Mouse (Mus musculus): ENCODE results near the gene Irx3. TPM values are rescaled to one million over a fixed set of nuclear protein-coding genes. Genes with fewer than 3 reads are reported as not detected.
A peak's percentile ranks its signal among the peaks of the same experiment; 100 is the strongest.

Gene Irx3
- not detected in 2 replicates for polyA plus RNA-seq (2012; ENCODE audit: insufficient read depth, insufficient read length, low replicate concordance, missing spikeins)

DNA sequence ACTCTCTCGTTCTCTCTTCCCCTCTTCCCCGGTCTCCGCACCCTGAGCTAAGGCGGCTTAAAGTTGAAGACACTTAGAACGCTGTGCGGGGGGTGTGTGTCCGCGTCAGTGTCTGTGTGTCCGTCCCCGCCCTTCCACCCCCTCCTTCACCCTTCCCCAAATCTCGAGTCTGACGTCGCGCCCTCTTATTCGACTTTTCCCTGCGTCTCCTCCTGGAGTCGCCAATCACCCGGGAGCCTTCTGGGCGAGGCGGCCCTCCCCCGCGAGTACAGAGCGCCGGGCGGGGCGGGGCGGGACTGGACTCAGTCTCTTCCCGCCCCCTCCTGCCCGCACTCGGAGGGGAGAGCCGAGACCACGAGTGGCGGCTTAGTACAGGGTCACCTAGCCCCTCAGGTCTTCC is at the start of gene Irx3:
Gene Irx3, minus strand, starts transcription at position 229 of the 400 bp plus-strand sequence.
- Histone ChIP-seq H3K27ac (ENCODE audit: insufficient read depth, low read depth, low read length) (no peak within 1 kb of the TSS), H3K4me3 (ENCODE audit: insufficient read depth, low read depth, low read length) (peak within 1 kb of the TSS; percentile 29), H3K4me1 (ENCODE audit: control insufficient read depth, insufficient read depth, low read length) (peaks cover 35% of the 10 kb centered on the region)
- WGBS = 1% methylated on average over 33 of the region's 33 CpGs
- TF ChIP-seq POLR2A (IDR thresholded peaks at IDR 0.05; ENCODE audit: insufficient read depth, low read depth, low read length) = no peak
- no peak for TF ChIP-seq CTCF (IDR thresholded peaks at IDR 0.05; ENCODE audit: insufficient read depth, low read depth, low read length)

DNA sequence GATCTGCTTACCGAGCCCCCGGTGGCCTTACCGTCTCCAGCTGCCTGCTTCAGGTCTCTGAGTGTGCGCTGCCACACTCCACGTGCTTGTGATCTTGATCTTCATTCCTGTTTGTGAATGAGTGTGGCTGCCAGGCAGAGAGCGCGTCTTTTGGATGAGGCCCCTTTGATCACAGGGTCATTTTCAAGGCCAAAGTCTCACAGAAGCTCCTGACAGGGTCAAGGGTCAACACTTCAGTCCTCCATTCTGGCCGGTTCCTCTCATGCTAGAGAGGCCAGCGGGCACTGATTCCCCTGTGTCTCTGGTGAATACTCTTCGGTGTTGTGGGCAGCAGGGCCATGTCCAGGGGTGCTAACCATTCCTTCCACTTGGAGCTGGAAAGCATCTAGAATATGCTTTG is 49.5 kb upstream of the Irx3 start:
- WGBS = 91% methylated on average over 10 of the region's 10 CpGs
- Histone ChIP-seq H3K27ac (ENCODE audit: insufficient read depth, low read depth, low read length) (no peak overlapping the region), H3K4me3 (ENCODE audit: insufficient read depth, low read depth, low read length) (no peak overlapping the region), H3K4me1 (ENCODE audit: control insufficient read depth, insufficient read depth, low read length) (no peaks in the 10 kb centered on the region)
- no peak for TF ChIP-seq POLR2A (IDR thresholded peaks at IDR 0.05; ENCODE audit: insufficient read depth, low read depth, low read length)
- TF ChIP-seq CTCF (IDR thresholded peaks at IDR 0.05; ENCODE audit: insufficient read depth, low read depth, low read length) = no peak

DNA sequence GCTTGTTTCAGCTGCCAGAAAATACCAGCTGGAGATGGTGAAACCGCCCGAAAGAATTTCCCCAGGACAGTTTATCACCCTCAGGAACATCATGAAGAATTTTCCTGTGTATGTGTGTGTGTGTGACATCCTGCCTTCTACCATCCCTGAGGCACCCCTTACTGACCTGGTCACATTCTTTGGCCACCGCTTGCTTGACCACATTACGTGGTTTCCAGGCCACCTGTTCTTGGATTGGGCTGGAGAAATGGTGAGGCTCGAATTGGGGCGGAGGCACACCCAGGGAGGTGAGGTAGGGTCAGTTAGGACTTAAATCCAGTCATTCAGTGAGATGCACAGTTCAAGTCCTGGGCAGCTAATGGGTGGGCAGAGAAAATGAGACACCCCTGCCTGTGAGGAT is 48.1 kb upstream of the Irx3 start:
- TF ChIP-seq CTCF (IDR thresholded peaks at IDR 0.05; ENCODE audit: insufficient read depth, low read depth, low read length) (no peak), POLR2A (IDR thresholded peaks at IDR 0.05; ENCODE audit: insufficient read depth, low read depth, low read length) (no peak)
- H3K27ac ChIP-seq (ENCODE audit: insufficient read depth, low read depth, low read length) = no peak overlapping the region
- WGBS = 84% methylated on average over 6 of the region's 6 CpGs
- H3K4me3 ChIP-seq (ENCODE audit: insufficient read depth, low read depth, low read length) = no peak overlapping the region
- H3K4me1 ChIP-seq (ENCODE audit: control insufficient read depth, insufficient read depth, low read length) = no peaks in the 10 kb centered on the region

DNA sequence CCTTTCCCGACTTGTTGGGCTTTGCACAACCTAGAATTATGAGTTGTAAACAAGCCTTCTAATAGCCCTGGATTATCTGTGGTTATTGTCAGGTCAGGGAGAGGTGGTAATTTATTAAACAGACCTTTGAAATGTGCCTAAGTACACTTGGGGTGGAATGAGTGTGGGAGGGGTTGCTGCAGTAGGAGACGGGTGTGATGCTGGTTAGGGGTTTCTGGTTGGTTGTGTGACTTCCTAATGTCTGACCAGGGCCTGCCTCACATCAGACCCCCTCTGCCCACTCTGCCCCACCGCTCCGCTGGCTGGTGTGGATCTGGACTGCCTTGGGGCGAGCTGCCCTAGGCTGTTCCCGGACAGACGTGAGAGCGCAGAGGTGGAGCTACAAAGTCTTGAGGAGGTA is 47.7 kb upstream of the Irx3 start:
- WGBS = 82% methylated on average over 8 of the region's 8 CpGs
- Histone ChIP-seq H3K4me3 (ENCODE audit: insufficient read depth, low read depth, low read length) (no peak overlapping the region), H3K4me1 (ENCODE audit: control insufficient read depth, insufficient read depth, low read length) (no peaks in the 10 kb centered on the region), H3K27ac (ENCODE audit: insufficient read depth, low read depth, low read length) (no peak overlapping the region)
- no peak for TF ChIP-seq CTCF (IDR thresholded peaks at IDR 0.05; ENCODE audit: insufficient read depth, low read depth, low read length)
- TF ChIP-seq POLR2A (IDR thresholded peaks at IDR 0.05; ENCODE audit: insufficient read depth, low read depth, low read length) = no peak

DNA sequence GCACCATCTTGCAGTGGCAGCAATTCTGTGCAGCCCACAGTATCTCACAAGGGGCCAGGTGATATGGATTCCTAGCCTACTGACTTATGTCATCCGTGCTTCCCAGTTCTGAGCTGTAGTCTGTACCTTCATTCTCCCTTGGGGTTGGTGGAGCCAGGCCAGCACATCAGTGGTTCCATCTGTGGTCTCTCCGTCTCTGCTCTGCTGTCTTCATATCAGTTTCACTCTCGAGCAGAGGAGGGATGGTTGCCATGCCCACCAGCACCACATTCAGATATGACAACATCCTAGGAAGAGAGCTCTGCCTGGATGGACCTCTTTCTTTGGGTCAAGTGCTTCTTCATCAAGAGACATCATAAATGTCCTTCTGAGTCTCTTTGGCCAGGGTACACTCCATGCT is 43.8 kb upstream of the Irx3 start:
- WGBS = 91% methylated on average over 3 of the region's 3 CpGs
- no peak overlapping the region for H3K4me3 ChIP-seq (ENCODE audit: insufficient read depth, low read depth, low read length)
- no peak overlapping the region for H3K27ac ChIP-seq (ENCODE audit: insufficient read depth, low read depth, low read length)
- no peak for TF ChIP-seq POLR2A (IDR thresholded peaks at IDR 0.05; ENCODE audit: insufficient read depth, low read depth, low read length)
- TF ChIP-seq CTCF (IDR thresholded peaks at IDR 0.05; ENCODE audit: insufficient read depth, low read depth, low read length) = no peak
- H3K4me1 ChIP-seq (ENCODE audit: control insufficient read depth, insufficient read depth, low read length) = no peaks in the 10 kb centered on the region

DNA sequence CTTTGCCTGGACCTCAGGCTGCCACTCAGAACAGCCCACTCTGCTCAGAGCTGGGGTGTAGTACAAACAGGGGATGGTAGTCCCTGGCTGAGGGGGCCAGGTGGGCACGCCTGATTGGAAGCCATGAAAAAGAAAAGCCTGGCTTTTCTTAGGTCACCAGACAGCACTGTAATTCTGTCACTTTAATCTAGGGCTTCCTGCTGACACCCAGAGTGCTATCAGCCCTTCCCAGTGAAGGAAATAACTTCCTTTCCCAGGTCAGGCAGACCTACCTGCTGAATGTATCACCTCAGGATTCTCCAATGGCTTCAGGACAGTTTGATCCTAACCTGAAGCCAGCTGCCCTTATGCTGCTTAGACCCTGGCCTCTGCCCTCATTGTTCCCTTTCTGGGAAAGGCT is 35.3 kb upstream of the Irx3 start:
- no peak overlapping the region for H3K4me3 ChIP-seq (ENCODE audit: insufficient read depth, low read depth, low read length)
- no peaks in the 10 kb centered on the region for H3K4me1 ChIP-seq (ENCODE audit: control insufficient read depth, insufficient read depth, low read length)
- TF ChIP-seq POLR2A (IDR thresholded peaks at IDR 0.05; ENCODE audit: insufficient read depth, low read depth, low read length) = no peak
- WGBS = 67% methylated on average over 1 of the region's 1 CpGs
- no peak overlapping the region for H3K27ac ChIP-seq (ENCODE audit: insufficient read depth, low read depth, low read length)

DNA sequence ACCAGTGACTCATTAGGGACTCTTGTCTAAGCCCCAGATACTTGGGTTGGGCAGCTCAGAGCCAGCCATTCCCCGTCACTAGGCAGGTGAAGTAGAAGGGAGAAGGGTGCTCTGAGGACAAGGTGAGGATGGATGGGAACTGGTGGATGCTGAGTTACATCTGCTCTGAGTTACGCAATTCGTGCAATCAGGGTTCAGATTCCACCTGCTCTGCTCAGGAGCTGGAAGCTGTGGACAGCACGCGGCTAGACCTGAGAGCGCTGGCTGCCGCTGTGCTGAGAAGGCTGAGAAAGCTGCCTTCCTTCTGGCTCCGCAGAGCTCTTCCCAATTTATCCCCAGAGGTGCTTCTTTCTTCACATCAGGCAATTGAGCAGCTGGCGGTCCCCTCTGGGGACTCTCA is 34.8 kb upstream of the Irx3 start:
- TF ChIP-seq POLR2A (IDR thresholded peaks at IDR 0.05; ENCODE audit: insufficient read depth, low read depth, low read length) (no peak), CTCF (IDR thresholded peaks at IDR 0.05; ENCODE audit: insufficient read depth, low read depth, low read length) (no peak)

DNA sequence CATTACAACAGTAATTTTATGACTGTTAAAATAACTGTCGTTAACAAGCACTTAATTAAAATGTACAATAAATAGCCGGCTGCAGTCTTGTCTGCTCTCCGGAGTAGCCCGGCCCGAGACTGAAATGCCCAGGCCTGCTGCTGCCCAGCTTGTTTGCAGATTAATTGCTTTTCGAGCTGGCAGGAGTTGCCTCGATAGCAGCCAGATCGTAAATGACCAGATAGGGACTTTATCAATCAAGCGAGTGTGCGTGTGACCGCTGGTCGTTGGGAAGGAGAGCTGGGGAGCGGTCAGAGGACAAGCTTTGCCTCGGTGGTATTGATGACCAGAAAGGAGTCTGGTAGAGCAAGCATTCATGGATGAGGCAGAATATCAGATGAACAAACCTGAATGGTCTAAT is 25.8 kb upstream of the Irx3 start:
- 79% methylated on average over 14 of the region's 14 CpGs for whole genome bisulfite sequencing

More for the DNA sequence above, 34.8 kb upstream of the Irx3 start:
- H3K4me3 ChIP-seq (ENCODE audit: insufficient read depth, low read depth, low read length) = no peak overlapping the region
- no peak overlapping the region for H3K27ac ChIP-seq (ENCODE audit: insufficient read depth, low read depth, low read length)
- no peaks in the 10 kb centered on the region for H3K4me1 ChIP-seq (ENCODE audit: control insufficient read depth, insufficient read depth, low read length)
- WGBS = 77% methylated on average over 9 of the region's 9 CpGs

DNA sequence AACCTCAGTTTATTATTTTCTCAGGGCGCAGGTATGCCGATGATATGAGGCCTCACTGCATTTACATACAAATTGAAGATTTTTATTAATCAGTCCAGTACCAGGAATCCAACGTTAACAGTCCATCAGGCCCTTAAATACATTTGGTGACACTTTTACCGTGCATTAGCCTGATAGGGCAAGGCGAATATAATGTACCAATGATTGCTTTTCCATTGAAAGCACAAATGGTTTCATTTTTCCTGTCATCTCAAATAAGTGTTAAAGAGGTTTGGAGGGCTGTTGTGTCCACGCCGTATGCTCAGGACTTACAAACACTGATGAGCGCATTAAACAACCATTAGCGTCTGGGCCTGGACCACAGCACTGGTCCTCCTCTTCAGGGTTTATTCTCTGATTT is 25.3 kb upstream of the Irx3 start:
- WGBS = 95% methylated on average over 9 of the region's 9 CpGs
- H3K4me1 ChIP-seq (ENCODE audit: control insufficient read depth, insufficient read depth, low read length) = no peaks in the 10 kb centered on the region
- H3K27ac ChIP-seq (ENCODE audit: insufficient read depth, low read depth, low read length) = no peak overlapping the region
- TF ChIP-seq CTCF (IDR thresholded peaks at IDR 0.05; ENCODE audit: insufficient read depth, low read depth, low read length) (no peak), POLR2A (IDR thresholded peaks at IDR 0.05; ENCODE audit: insufficient read depth, low read depth, low read length) (no peak)
- no peak overlapping the region for H3K4me3 ChIP-seq (ENCODE audit: insufficient read depth, low read depth, low read length)

More for the DNA sequence above, 25.8 kb upstream of the Irx3 start:
- H3K4me3 ChIP-seq (ENCODE audit: insufficient read depth, low read depth, low read length) = no peak overlapping the region
- no peak overlapping the region for H3K27ac ChIP-seq (ENCODE audit: insufficient read depth, low read depth, low read length)
- no peaks in the 10 kb centered on the region for H3K4me1 ChIP-seq (ENCODE audit: control insufficient read depth, insufficient read depth, low read length)
- TF ChIP-seq CTCF (IDR thresholded peaks at IDR 0.05; ENCODE audit: insufficient read depth, low read depth, low read length) (no peak), POLR2A (IDR thresholded peaks at IDR 0.05; ENCODE audit: insufficient read depth, low read depth, low read length) (no peak)

DNA sequence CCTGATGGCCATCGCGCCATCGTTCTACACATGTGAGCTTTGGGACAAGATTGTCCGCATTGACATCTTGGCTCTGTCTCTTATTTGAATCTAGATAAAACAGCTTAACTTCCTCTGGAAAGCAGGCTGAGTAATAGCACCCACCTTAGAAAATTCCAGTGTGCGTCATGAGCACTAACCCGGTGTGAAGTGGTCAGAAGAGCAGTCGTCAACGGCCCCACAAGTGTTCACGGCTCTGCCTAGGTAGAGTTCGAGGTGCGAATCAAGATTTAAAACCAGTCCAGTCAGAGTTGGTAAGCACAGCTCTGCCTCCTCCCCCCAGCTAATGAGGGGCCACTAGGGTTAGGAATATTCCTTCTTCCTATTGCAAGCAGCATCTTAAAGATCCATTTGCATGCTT is 21.5 kb upstream of the Irx3 start:
- no peak overlapping the region for H3K27ac ChIP-seq (ENCODE audit: insufficient read depth, low read depth, low read length)
- TF ChIP-seq CTCF (IDR thresholded peaks at IDR 0.05; ENCODE audit: insufficient read depth, low read depth, low read length) (no peak), POLR2A (IDR thresholded peaks at IDR 0.05; ENCODE audit: insufficient read depth, low read depth, low read length) (no peak)
- whole genome bisulfite sequencing = 94% methylated on average over 11 of the region's 11 CpGs

More for the DNA sequence above, 21.5 kb upstream of the Irx3 start:
- no peak overlapping the region for H3K4me3 ChIP-seq (ENCODE audit: insufficient read depth, low read depth, low read length)
- no peaks in the 10 kb centered on the region for H3K4me1 ChIP-seq (ENCODE audit: control insufficient read depth, insufficient read depth, low read length)
